Mouse (Mus musculus): ENCODE measurements at regions not wholly inside any gene's neighbourhood (a gene's known extent, or its start where the extent isn't known, plus 50 kb on each side); places are given as distances from the start of the nearest gene placed in this dataset.

- H3K4me1 ChIP-seq (replicated peaks; ENCODE audit: control insufficient read depth, insufficient read depth, low read length) = no peaks in the 10 kb centered on the region
- H3K9ac ChIP-seq (ENCODE audit: low read depth, low read length) = no peak overlapping the region
- no peaks in the 10 kb centered on the region for H3K27me3 ChIP-seq (replicated peaks; ENCODE audit: control insufficient read depth, insufficient read depth, low read length)
- no peak for TF ChIP-seq CTCF (IDR thresholded peaks at IDR 0.05; ENCODE audit: low read depth)
- no peak overlapping the region for H3K4me3 ChIP-seq (ENCODE audit: low read depth, low read length)
- H3K4me2 ChIP-seq (replicated peaks; ENCODE audit: low read depth) = no peak overlapping the region
- H3K27ac ChIP-seq (ENCODE audit: low read depth, low read length) = no peak overlapping the region
- WGBS = 84% methylated on average over 7 of the region's 7 CpGs
- H3K36me3 ChIP-seq (ENCODE audit: control insufficient read depth, insufficient read depth) = no peaks in the 10 kb centered on the region
- no peak for ATAC-seq
- no peaks in the 10 kb centered on the region for H3K9me3 ChIP-seq (ENCODE audit: control insufficient read depth)
Observed at GRCm38 (mm10) chr5:133662474-133663256, 436.8 kb upstream of the Castor2 start.

DNA sequence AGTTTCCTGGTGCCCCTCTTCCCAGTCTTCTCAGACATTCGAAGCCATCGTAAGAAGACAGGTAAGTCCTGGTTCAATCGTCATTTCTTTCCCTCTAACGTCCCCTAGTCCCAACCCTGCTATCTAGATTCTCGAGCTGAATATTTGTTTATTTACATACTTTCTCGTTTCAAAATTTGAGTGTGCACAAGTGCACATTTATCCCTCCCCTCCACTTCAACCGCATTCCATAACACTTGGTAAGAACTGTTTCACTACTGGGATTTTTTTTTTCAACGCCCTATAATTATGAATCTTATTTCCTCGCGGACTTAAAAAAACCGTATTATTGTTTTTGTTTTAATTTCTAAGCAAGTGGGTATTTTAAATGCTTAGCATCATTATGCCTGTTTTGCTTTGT lies 439.2 kb upstream of the Castor2 start:
- H3K4me1 ChIP-seq (replicated peaks; ENCODE audit: control insufficient read depth, insufficient read depth, low read length) = no peaks in the 10 kb centered on the region
- no peaks in the 10 kb centered on the region for H3K9me3 ChIP-seq (ENCODE audit: control insufficient read depth)
- H3K36me3 ChIP-seq (ENCODE audit: control insufficient read depth, insufficient read depth) = no peaks in the 10 kb centered on the region
- no peaks in the 10 kb centered on the region for H3K27me3 ChIP-seq (replicated peaks; ENCODE audit: control insufficient read depth, insufficient read depth, low read length)
- H3K9ac ChIP-seq (ENCODE audit: low read depth, low read length) = no peak overlapping the region
- no peak for ATAC-seq
- TF ChIP-seq CTCF (IDR thresholded peaks at IDR 0.05; ENCODE audit: low read depth) = no peak
- no peak overlapping the region for H3K27ac ChIP-seq (ENCODE audit: low read depth, low read length)
- H3K4me2 ChIP-seq (replicated peaks; ENCODE audit: low read depth) = no peak overlapping the region
- no peak overlapping the region for H3K4me3 ChIP-seq (ENCODE audit: low read depth, low read length)
- WGBS = 75% methylated on average over 11 of the region's 11 CpGs

DNA sequence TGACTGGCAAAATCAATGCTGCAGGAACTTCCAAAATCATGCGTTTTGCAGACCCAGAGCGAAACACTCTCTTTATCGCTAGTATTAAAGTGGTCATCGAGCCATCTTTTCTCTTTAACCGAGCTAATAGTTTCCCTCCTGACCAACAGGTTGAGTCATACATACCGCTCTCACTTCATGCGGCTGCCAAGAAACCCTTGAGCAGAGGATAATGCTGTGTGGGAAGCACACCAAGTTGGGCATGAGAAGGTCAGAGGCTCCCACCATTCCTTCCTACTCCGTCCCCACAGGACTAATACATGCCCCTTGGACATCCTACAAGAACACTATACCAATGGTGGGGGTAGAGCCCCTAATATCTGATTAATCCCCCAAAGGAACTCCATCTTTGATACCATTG lies 442.7 kb upstream of the Castor2 start:
- WGBS = 89% methylated on average over 8 of the region's 8 CpGs
- no peaks in the 10 kb centered on the region for H3K4me1 ChIP-seq (replicated peaks; ENCODE audit: control insufficient read depth, insufficient read depth, low read length)
- TF ChIP-seq CTCF (IDR thresholded peaks at IDR 0.05; ENCODE audit: low read depth) = no peak
- H3K4me2 ChIP-seq (replicated peaks; ENCODE audit: low read depth) = no peak overlapping the region
- H3K9ac ChIP-seq (ENCODE audit: low read depth, low read length) = no peak overlapping the region
- H3K36me3 ChIP-seq (ENCODE audit: control insufficient read depth, insufficient read depth) = no peaks in the 10 kb centered on the region
- no peaks in the 10 kb centered on the region for H3K9me3 ChIP-seq (ENCODE audit: control insufficient read depth)
- no peak overlapping the region for H3K27ac ChIP-seq (ENCODE audit: low read depth, low read length)
- H3K27me3 ChIP-seq (replicated peaks; ENCODE audit: control insufficient read depth, insufficient read depth, low read length) = no peaks in the 10 kb centered on the region
- ATAC-seq = no peak
- H3K4me3 ChIP-seq (ENCODE audit: low read depth, low read length) = no peak overlapping the region

- no peak overlapping the region for H3K27ac ChIP-seq (ENCODE audit: low read depth, low read length)
- no peak for TF ChIP-seq CTCF (IDR thresholded peaks at IDR 0.05; ENCODE audit: low read depth)
- no peak overlapping the region for H3K4me3 ChIP-seq (ENCODE audit: low read depth, low read length)
- no peak overlapping the region for H3K4me2 ChIP-seq (replicated peaks; ENCODE audit: low read depth)
- no peak overlapping the region for H3K9ac ChIP-seq (ENCODE audit: low read depth, low read length)
- no peaks in the 10 kb centered on the region for H3K4me1 ChIP-seq (replicated peaks; ENCODE audit: control insufficient read depth, insufficient read depth, low read length)
- H3K27me3 ChIP-seq (replicated peaks; ENCODE audit: control insufficient read depth, insufficient read depth, low read length) = no peaks in the 10 kb centered on the region
- no peaks in the 10 kb centered on the region for H3K36me3 ChIP-seq (ENCODE audit: control insufficient read depth, insufficient read depth)
- ATAC-seq = no peak
- WGBS = 90% methylated on average over 1 of the region's 1 CpGs
- no peaks in the 10 kb centered on the region for H3K9me3 ChIP-seq (ENCODE audit: control insufficient read depth)
Observed at GRCm38 (mm10) chr5:133653431-133653830, 446.1 kb upstream of the Castor2 start.

DNA sequence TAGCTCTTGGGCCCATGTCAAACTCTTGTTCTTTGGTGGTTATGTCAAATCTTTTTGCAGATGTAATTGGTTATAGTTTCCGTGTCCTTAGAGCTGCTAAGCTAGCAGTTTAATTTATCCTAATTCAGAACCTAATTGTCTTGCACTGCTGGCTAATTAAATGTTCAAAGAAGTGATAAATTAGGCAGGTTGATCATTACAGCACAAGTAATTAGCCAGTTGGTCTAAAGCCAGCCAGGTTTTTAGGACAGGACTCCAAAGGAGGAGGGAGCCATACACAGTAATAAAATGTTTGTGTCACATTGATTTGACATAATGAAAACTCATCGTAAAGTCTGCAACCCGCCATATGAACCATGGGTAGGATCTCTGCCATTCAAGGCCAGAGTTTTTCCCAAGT lies 449.3 kb upstream of the Castor2 start:
- Histone ChIP-seq H3K4me3 (ENCODE audit: low read depth, low read length) (no peak overlapping the region), H3K36me3 (ENCODE audit: control insufficient read depth, insufficient read depth) (no peaks in the 10 kb centered on the region), H3K27ac (ENCODE audit: low read depth, low read length) (no peak overlapping the region), H3K4me2 (replicated peaks; ENCODE audit: low read depth) (no peak overlapping the region), H3K9ac (ENCODE audit: low read depth, low read length) (no peak overlapping the region), H3K4me1 (replicated peaks; ENCODE audit: control insufficient read depth, insufficient read depth, low read length) (no peaks in the 10 kb centered on the region), H3K27me3 (replicated peaks; ENCODE audit: control insufficient read depth, insufficient read depth, low read length) (no peaks in the 10 kb centered on the region), H3K9me3 (ENCODE audit: control insufficient read depth) (no peaks in the 10 kb centered on the region)
- no peak for ATAC-seq
- WGBS = 90% methylated on average over 3 of the region's 3 CpGs
- no peak for TF ChIP-seq CTCF (IDR thresholded peaks at IDR 0.05; ENCODE audit: low read depth)

GRCm38 (mm10) chr5:133645696-133646195 lies 453.8 kb upstream of the Castor2 start:
- no peaks in the 10 kb centered on the region for H3K9me3 ChIP-seq (ENCODE audit: control insufficient read depth)
- H3K9ac ChIP-seq (ENCODE audit: low read depth, low read length) = no peak overlapping the region
- H3K4me2 ChIP-seq (replicated peaks; ENCODE audit: low read depth) = no peak overlapping the region
- H3K27me3 ChIP-seq (replicated peaks; ENCODE audit: control insufficient read depth, insufficient read depth, low read length) = no peaks in the 10 kb centered on the region
- no peak for ATAC-seq
- TF ChIP-seq CTCF (IDR thresholded peaks at IDR 0.05; ENCODE audit: low read depth) = no peak
- no peak overlapping the region for H3K4me3 ChIP-seq (ENCODE audit: low read depth, low read length)
- no peaks in the 10 kb centered on the region for H3K36me3 ChIP-seq (ENCODE audit: control insufficient read depth, insufficient read depth)
- H3K4me1 ChIP-seq (replicated peaks; ENCODE audit: control insufficient read depth, insufficient read depth, low read length) = no peaks in the 10 kb centered on the region
- WGBS = 80% methylated on average over 3 of the region's 3 CpGs
- H3K27ac ChIP-seq (ENCODE audit: low read depth, low read length) = no peak overlapping the region
